Mouse (Mus musculus): Measurements from ENCODE around the gene Ptpn1.

Ptpn1 gene

GRCm38 (mm10) chr2:168002884-168003283 is 71.0 kb downstream of the Ptpn1 start:
- in situ Hi-C loops (cut with MboI, MseI) = no loop called here

- in situ Hi-C loops (cut with MboI, MseI) = no loop called here
Observed at GRCm38 (mm10) chr2:168003431-168003830, 71.6 kb downstream of the Ptpn1 start.

- in situ Hi-C loops (cut with MboI, MseI) = no loop called here
Observed at GRCm38 (mm10) chr2:168004369-168004768, 72.5 kb downstream of the Ptpn1 start.

GRCm38 (mm10) chr2:168005005-168005404 is 73.1 kb downstream of the Ptpn1 start:
- in situ Hi-C loops (cut with MboI, MseI) = no loop called here

- in situ Hi-C loops (cut with MboI, MseI) = no loop called here
Observed at GRCm38 (mm10) chr2:168005616-168006015, 73.8 kb downstream of the Ptpn1 start.

GRCm38 (mm10) chr2:168006489-168006888 is 74.6 kb downstream of the Ptpn1 start:
- in situ Hi-C loops (cut with MboI, MseI) = no loop called here

GRCm38 (mm10) chr2:168008132-168008531 is 76.3 kb downstream of the Ptpn1 start:
- in situ Hi-C loops (cut with MboI, MseI) = no loop called here

GRCm38 (mm10) chr2:168009936-168010668 is 78.2 kb downstream of the Ptpn1 start, which contains the start of gene Ripor3:
Gene Ripor3, minus strand, starts transcription at chr2:168010618.
- in situ Hi-C loops (cut with MboI, MseI) = no loop called here

- in situ Hi-C loops (cut with MboI, MseI) = no loop called here
Observed at GRCm38 (mm10) chr2:168010893-168011292, 79.0 kb downstream of the Ptpn1 start.

- in situ Hi-C loops (cut with MboI, MseI) = no loop called here
Observed at GRCm38 (mm10) chr2:168016951-168017391, 85.1 kb downstream of the Ptpn1 start.

GRCm38 (mm10) chr2:168019201-168019715 is 87.4 kb downstream of the Ptpn1 start:
- in situ Hi-C loops (cut with MboI, MseI) = no loop called here

GRCm38 (mm10) chr2:168023763-168024402 is 92.0 kb downstream of the Ptpn1 start:
- in situ Hi-C loops (cut with MboI, MseI) = no loop called here

- in situ Hi-C loops (cut with MboI, MseI) = no loop called here
Observed at GRCm38 (mm10) chr2:168025174-168025573, 93.3 kb downstream of the Ptpn1 start.

- in situ Hi-C loops (cut with MboI, MseI) = no loop called here
Observed at GRCm38 (mm10) chr2:168025882-168026281, 94.0 kb downstream of the Ptpn1 start.

- in situ Hi-C loops (cut with MboI, MseI) = no loop called here
Observed at GRCm38 (mm10) chr2:168026467-168026866, 94.6 kb downstream of the Ptpn1 start.

GRCm38 (mm10) chr2:168028376-168028775 is 96.5 kb downstream of the Ptpn1 start:
- in situ Hi-C loops (cut with MboI, MseI) = no loop called here

All from regulatory T cell (primary cell).